Mouse (Mus musculus): ENCODE results near the gene Ctcfl. TPM values are rescaled to one million over a fixed set of nuclear protein-coding genes. Genes with fewer than 3 reads are reported as not detected.

The Ctcfl gene
- total RNA-seq, 2 experiments from 2014 or later = not detected

GRCm38 (mm10) chr2:173052881-173053280 is 66.4 kb downstream of the Ctcfl start:
- ATAC-seq (replicated peaks; ENCODE audit: low FRiP score, poor library complexity, severe bottlenecking) = no peak

GRCm38 (mm10) chr2:173050604-173051382 is 68.5 kb downstream of the Ctcfl start:
- ATAC-seq (replicated peaks; ENCODE audit: low FRiP score, poor library complexity, severe bottlenecking) = 0 out of 2 replicates have a peak, but pooled peaks have one; percentile 32

GRCm38 (mm10) chr2:173049817-173050216 is 69.5 kb downstream of the Ctcfl start:
- no peak for ATAC-seq (replicated peaks; ENCODE audit: low FRiP score, poor library complexity, severe bottlenecking)

- ATAC-seq (replicated peaks; ENCODE audit: low FRiP score, poor library complexity, severe bottlenecking) = no peak
These were observed 70.1 kb downstream of the Ctcfl start for GRCm38 (mm10) chr2:173049231-173049630.

GRCm38 (mm10) chr2:173048041-173048745 is 71.1 kb downstream of the Ctcfl start:
- no peak for ATAC-seq (replicated peaks; ENCODE audit: low FRiP score, poor library complexity, severe bottlenecking)

GRCm38 (mm10) chr2:173047471-173047870 is 71.9 kb downstream of the Ctcfl start:
- ATAC-seq (replicated peaks; ENCODE audit: low FRiP score, poor library complexity, severe bottlenecking) = no peak

- no peak for ATAC-seq (replicated peaks; ENCODE audit: low FRiP score, poor library complexity, severe bottlenecking)
These were observed 72.6 kb downstream of the Ctcfl start for GRCm38 (mm10) chr2:173046582-173047297.

GRCm38 (mm10) chr2:173044198-173044970 is 74.9 kb downstream of the Ctcfl start:
- no peak for ATAC-seq (replicated peaks; ENCODE audit: low FRiP score, poor library complexity, severe bottlenecking)

Other genes with a start within 250 kb of the Ctcfl start
- gene Bmp7, start 179.2 kb downstream of the Ctcfl start, total RNA-seq (2015; ENCODE audit: low replicate concordance) = not detected in 2 replicates
- gene Bmp7, start 179.2 kb downstream of the Ctcfl start, total RNA-seq (2017; ENCODE audit: low replicate concordance) = 0.26 TPM in 1 of 2 replicates, not detected in the other
- not detected in 2 replicates for gene Spo11, start 141.8 kb downstream of the Ctcfl start, total RNA-seq (2015; ENCODE audit: low replicate concordance)
- gene Spo11, start 141.8 kb downstream of the Ctcfl start, total RNA-seq (2017; ENCODE audit: low replicate concordance) = not detected in 2 replicates
- 46.4 and 52.5 TPM in 2 replicates for gene Rae1, start 119.4 kb downstream of the Ctcfl start, total RNA-seq (2015; ENCODE audit: low replicate concordance)
- gene Rae1, start 119.4 kb downstream of the Ctcfl start, total RNA-seq (2017; ENCODE audit: low replicate concordance) = 59.4 and 91.0 TPM in 2 replicates
- 1,075 and 1,106 TPM in 2 replicates for gene Rbm38, start 99.0 kb downstream of the Ctcfl start, total RNA-seq (2015; ENCODE audit: low replicate concordance)
- 502 and 855 TPM in 2 replicates for gene Rbm38, start 99.0 kb downstream of the Ctcfl start, total RNA-seq (2017; ENCODE audit: low replicate concordance)
- not detected in 2 replicates for gene Pck1, start 33.5 kb upstream of the Ctcfl start, total RNA-seq (2015; ENCODE audit: low replicate concordance)
- not detected in 2 replicates for gene Pck1, start 33.5 kb upstream of the Ctcfl start, total RNA-seq (2017; ENCODE audit: low replicate concordance)
- 4.4 and 11.1 TPM in 2 replicates for gene Zbp1, start 99.4 kb upstream of the Ctcfl start, total RNA-seq (2015; ENCODE audit: low replicate concordance)
- 3.0 and 6.4 TPM in 2 replicates for gene Zbp1, start 99.4 kb upstream of the Ctcfl start, total RNA-seq (2017; ENCODE audit: low replicate concordance)
- gene Pmepa1, start 157.0 kb upstream of the Ctcfl start, total RNA-seq (2015; ENCODE audit: low replicate concordance) = 0.96 TPM in 1 of 2 replicates, not detected in the other
- not detected in 2 replicates for gene Pmepa1, start 157.0 kb upstream of the Ctcfl start, total RNA-seq (2017; ENCODE audit: low replicate concordance)